Mouse (Mus musculus) embryonic facial prominence, embryonic 15.5 days (tissue): ENCODE results near the gene Cox8b. TPM values are rescaled to one million over a fixed set of nuclear protein-coding genes. Genes with fewer than 3 reads are reported as not detected.

Experiments used
- ATAC-seq: fragments of 200-750 bp; cut with Nextera tagmentation; 2 replicates; pipeline ENCODE4 v1.8.0; 2017; ENCODE audit warnings: low read depth, moderate TSS enrichment; ENCODE audit not compliant: insufficient number of reproducible peaks, low FRiP score, low TSS enrichment
- H3K27ac ChIP-seq: fragments of 300-500 bp; sonication (generic); replicated peaks from 2 replicates; pipeline ENCODE4 v1.5.1; 2015; ENCODE audit warnings: mild to moderate bottlenecking, inconsistent platforms
- H3K27me3 ChIP-seq: fragments of 300-500 bp; sonication (generic); 2 replicates; pipeline ENCODE4 v1.6.1; 2015; ENCODE audit warnings: inconsistent platforms
- H3K36me3 ChIP-seq: fragments of 300-500 bp; sonication (generic); 2 replicates; pipeline ENCODE4 v1.6.1; 2015; ENCODE audit warnings: mild to moderate bottlenecking, inconsistent platforms
- H3K4me1 ChIP-seq: fragments of 300-500 bp; sonication (generic); 2 replicates; pipeline ENCODE4 v1.6.1; 2015; ENCODE audit warnings: inconsistent platforms
- H3K4me2 ChIP-seq: fragments of 300-500 bp; sonication (generic); replicated peaks from 2 replicates; pipeline ENCODE4 v1.6.1; 2015; ENCODE audit warnings: mild to moderate bottlenecking, inconsistent platforms
- H3K4me3 ChIP-seq: fragments of 300-500 bp; sonication (generic); replicated peaks from 2 replicates; pipeline ENCODE4 v1.5.1; 2015; ENCODE audit warnings: mild to moderate bottlenecking, inconsistent platforms
- H3K9ac ChIP-seq: fragments of 300-500 bp; sonication (generic); 2 replicates; pipeline ENCODE4 v1.6.1; 2015; ENCODE audit warnings: inconsistent platforms
- H3K9me3 ChIP-seq: fragments of 300-500 bp; sonication (generic); replicated peaks from 2 replicates; pipeline ENCODE4 v1.6.1; 2016; ENCODE audit warnings: inconsistent platforms
- WGBS: fragments of 180-500 bp; shearing (Covaris S2); methylation state at CpG from one replicate; pipeline ENCODE4 v1.1.7; 2015; 5-methylcytosine and 5-hydroxymethylcytosine counted together
- polyA plus RNA-seq: library from polyadenylated mRNA; unstranded; fragments of >200 nt; fragmentation: Nextera tagmentation; extraction: Ambion mirVana; gene quantifications from 2 replicates; pipeline ENCODE4 v1.2.1, GENCODE M21; 2015

Gene Cox8b
- polyA plus RNA-seq, 1 experiment from 2014 or later = 23.3 TPM

- Histone ChIP-seq H3K4me3 (no peak overlapping the region), H3K9ac (no peak overlapping the region), H3K27me3 (no peaks in the 10 kb centered on the region), H3K27ac (no peak overlapping the region), H3K9me3 (no peaks in the 10 kb centered on the region), H3K36me3 (peaks cover 64% of the 10 kb centered on the region), H3K4me1 (peaks cover 24% of the 10 kb centered on the region), H3K4me2 (no peak overlapping the region)
- no peak for ATAC-seq
- 84% methylated on average over 5 of the region's 5 CpGs for WGBS
Measured at GRCm38 (mm10) chr7:140860728-140861127, 39.5 kb downstream of the Cox8b start.

- Histone ChIP-seq H3K4me2 (no peak overlapping the region), H3K9me3 (no peaks in the 10 kb centered on the region), H3K36me3 (peaks cover 62% of the 10 kb centered on the region), H3K27ac (no peak overlapping the region), H3K9ac (no peak overlapping the region), H3K4me1 (peaks cover 30% of the 10 kb centered on the region), H3K27me3 (no peaks in the 10 kb centered on the region), H3K4me3 (no peak overlapping the region)
- no peak for ATAC-seq
- WGBS = 48% methylated on average over 6 of the region's 6 CpGs
Measured at GRCm38 (mm10) chr7:140859997-140860396, 40.2 kb downstream of the Cox8b start.

- Histone ChIP-seq H3K9me3 (no peaks in the 10 kb centered on the region), H3K9ac (peak overlapping the region; percentile 85; the same call in 1 of the 2 replicates), H3K27ac (no peak overlapping the region), H3K4me1 (peaks cover 34% of the 10 kb centered on the region), H3K27me3 (no peaks in the 10 kb centered on the region), H3K4me2 (peak overlapping the region; percentile 99), H3K4me3 (peak overlapping the region; percentile 90), H3K36me3 (peaks cover 59% of the 10 kb centered on the region)
- no peak for ATAC-seq
- 95% methylated on average over 8 of the region's 8 CpGs for WGBS
Measured at GRCm38 (mm10) chr7:140858746-140859145, 41.5 kb downstream of the Cox8b start.

GRCm38 (mm10) chr7:140857550-140858505 is 42.4 kb downstream of the Cox8b start, which contains the start of gene Bet1l:
Bet1l (minus strand) TSS chr7:140857577.
- Histone ChIP-seq H3K36me3 (peaks cover 60% of the 10 kb centered on the region), H3K9me3 (no peaks in the 10 kb centered on the region), H3K9ac (peak within 1 kb of the TSS; percentile 85), H3K4me3 (peak within 1 kb of the TSS; percentile 90), H3K27me3 (no peaks in the 10 kb centered on the region), H3K4me2 (peak within 1 kb of the TSS; percentile 99), H3K27ac (peak within 1 kb of the TSS; percentile 92), H3K4me1 (peaks cover 34% of the 10 kb centered on the region)
- 33% methylated on average over 40 of the region's 40 CpGs for WGBS
- ATAC-seq = peak; percentile 8; the same call in 1 of the 2 replicates

- H3K4me2 ChIP-seq = peak within 1 kb of the TSS; percentile 99
- H3K9ac ChIP-seq = peak within 1 kb of the TSS; percentile 85
- peak within 1 kb of the TSS; percentile 90 for H3K4me3 ChIP-seq
- H3K36me3 ChIP-seq = peaks cover 60% of the 10 kb centered on the region
- peak within 1 kb of the TSS; percentile 92 for H3K27ac ChIP-seq
- under 1% methylated on average over 50 of the region's 50 CpGs for WGBS
- no peaks in the 10 kb centered on the region for H3K27me3 ChIP-seq
- ATAC-seq = peak; percentile 87
- H3K9me3 ChIP-seq = no peaks in the 10 kb centered on the region
- peaks cover 34% of the 10 kb centered on the region for H3K4me1 ChIP-seq
Measured at GRCm38 (mm10) chr7:140856785-140857549, 43.3 kb downstream of the Cox8b start, which contains the start of gene Ric8a. Ric8a (plus strand) TSS chr7:140856957.

DNA sequence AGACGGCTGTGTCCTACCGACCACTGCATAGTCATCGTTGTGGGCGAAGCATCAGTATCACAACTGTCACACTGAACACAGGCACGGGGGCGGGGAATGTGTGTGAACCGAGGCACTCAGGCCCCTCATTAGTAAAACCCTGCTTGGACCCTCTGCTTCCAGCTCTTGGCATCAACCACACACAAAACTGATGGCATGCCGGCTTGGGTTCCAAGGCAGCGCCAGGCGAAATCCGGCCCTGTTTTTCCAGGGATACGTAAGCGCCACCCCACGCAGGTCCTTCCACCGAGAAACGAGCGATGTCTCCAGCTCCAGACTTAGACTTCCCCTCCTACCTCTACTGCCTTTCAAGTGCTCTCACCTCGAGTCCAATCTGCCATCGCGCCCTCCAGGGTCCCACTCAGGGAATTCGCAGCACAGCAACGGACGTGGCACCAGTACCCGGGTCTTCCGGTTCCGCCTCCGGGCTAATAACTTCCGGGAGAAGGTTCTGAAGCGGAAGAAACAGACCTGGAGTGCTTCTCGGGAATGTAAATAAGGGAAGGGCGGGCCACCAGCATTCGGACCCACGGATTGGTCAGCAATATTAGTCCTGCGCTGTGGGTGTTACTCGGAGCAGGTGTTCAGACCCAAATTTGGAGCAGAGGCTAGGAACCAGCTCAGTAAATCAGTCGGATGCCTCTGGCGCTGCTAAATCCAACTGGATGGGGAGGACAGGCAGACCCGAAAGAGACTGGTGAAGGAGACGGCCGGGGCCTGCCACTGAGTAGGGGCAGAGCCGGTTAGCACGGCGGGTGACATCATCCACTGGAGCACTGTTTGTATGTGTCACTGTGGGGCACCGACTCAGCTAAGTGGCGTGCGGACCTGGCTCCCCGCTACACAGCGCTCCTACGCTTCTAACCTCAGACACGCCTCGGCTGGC is 44.1 kb downstream of the Cox8b start, which contains the start of gene Gm45785:
Gene Gm45785, minus strand, starts transcription at position 472 of the 925 bp plus-strand sequence.
- peak within 1 kb of the TSS; percentile 92 for H3K27ac ChIP-seq
- H3K36me3 ChIP-seq = peaks cover 58% of the 10 kb centered on the region
- H3K4me2 ChIP-seq = peak within 1 kb of the TSS; percentile 99
- peak within 1 kb of the TSS; percentile 85 for H3K9ac ChIP-seq
- H3K4me1 ChIP-seq = peaks cover 34% of the 10 kb centered on the region
- peak within 1 kb of the TSS; percentile 90 for H3K4me3 ChIP-seq
- under 1% methylated on average over 51 of the region's 51 CpGs for WGBS
- H3K9me3 ChIP-seq = no peaks in the 10 kb centered on the region
- no peaks in the 10 kb centered on the region for H3K27me3 ChIP-seq
- peak; percentile 74 for ATAC-seq

- Histone ChIP-seq H3K9ac (peak overlapping the region; percentile 85), H3K4me2 (peak overlapping the region; percentile 99), H3K4me1 (peaks cover 34% of the 10 kb centered on the region), H3K27me3 (no peaks in the 10 kb centered on the region), H3K4me3 (peak overlapping the region; percentile 90), H3K36me3 (peaks cover 49% of the 10 kb centered on the region), H3K9me3 (no peaks in the 10 kb centered on the region), H3K27ac (no peak overlapping the region)
- no peak for ATAC-seq
- 71% methylated on average over 9 of the region's 9 CpGs for WGBS
Measured at GRCm38 (mm10) chr7:140855181-140855580, 45.1 kb downstream of the Cox8b start.

- H3K4me1 ChIP-seq = peaks cover 29% of the 10 kb centered on the region
- no peak overlapping the region for H3K9ac ChIP-seq
- H3K27me3 ChIP-seq = no peaks in the 10 kb centered on the region
- H3K9me3 ChIP-seq = no peaks in the 10 kb centered on the region
- WGBS = 89% methylated on average over 18 of the region's 18 CpGs
- ATAC-seq = no peak
- no peak overlapping the region for H3K27ac ChIP-seq
- H3K4me3 ChIP-seq = no peak overlapping the region; the same call in 1 of the 2 replicates
- peak overlapping the region; percentile 99 for H3K4me2 ChIP-seq
- peaks cover 42% of the 10 kb centered on the region for H3K36me3 ChIP-seq
Measured at GRCm38 (mm10) chr7:140854483-140854882, 45.8 kb downstream of the Cox8b start.

GRCm38 (mm10) chr7:140853386-140853785 is 46.9 kb downstream of the Cox8b start:
- H3K27me3 ChIP-seq = no peaks in the 10 kb centered on the region
- no peak overlapping the region for H3K4me3 ChIP-seq
- peaks cover 33% of the 10 kb centered on the region for H3K36me3 ChIP-seq
- H3K27ac ChIP-seq = no peak overlapping the region
- no peaks in the 10 kb centered on the region for H3K9me3 ChIP-seq
- peaks cover 18% of the 10 kb centered on the region for H3K4me1 ChIP-seq
- no peak overlapping the region for H3K9ac ChIP-seq
- WGBS = 77% methylated on average over 9 of the region's 9 CpGs
- ATAC-seq = no peak
- H3K4me2 ChIP-seq = no peak overlapping the region

DNA sequence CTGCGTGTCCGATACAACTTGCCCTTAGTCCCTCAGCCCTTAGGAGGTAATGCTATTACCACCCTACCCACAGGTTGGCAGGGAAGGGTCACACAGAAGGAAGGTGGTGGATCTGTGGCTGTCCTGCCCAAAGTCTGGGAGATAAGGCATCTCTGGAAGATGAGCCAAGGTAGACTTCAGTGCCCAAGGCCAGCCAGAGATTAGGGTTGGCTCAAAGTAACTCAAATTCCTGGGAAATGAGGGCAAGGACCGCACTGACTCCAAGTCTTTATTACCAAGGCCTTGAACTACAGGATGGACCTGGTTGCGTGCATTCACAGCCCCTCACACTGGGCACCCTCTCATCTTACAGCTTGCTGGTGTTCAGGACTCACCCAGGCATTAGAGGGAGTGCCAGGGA is 48.3 kb downstream of the Cox8b start:
- Histone ChIP-seq H3K4me1 (peaks cover 15% of the 10 kb centered on the region), H3K36me3 (peaks cover 33% of the 10 kb centered on the region), H3K4me2 (no peak overlapping the region), H3K4me3 (no peak overlapping the region), H3K9me3 (no peaks in the 10 kb centered on the region), H3K9ac (no peak overlapping the region), H3K27me3 (no peaks in the 10 kb centered on the region), H3K27ac (no peak overlapping the region)
- WGBS = 97% methylated on average over 4 of the region's 4 CpGs
- no peak for ATAC-seq
